Mouse (Mus musculus): ENCODE results near the gene Dap. TPM values are rescaled to one million over a fixed set of nuclear protein-coding genes. Genes with fewer than 3 reads are reported as not detected.
A peak's percentile ranks its signal among the peaks of the same experiment; 100 is the strongest.

Gene Dap
- total RNA-seq, 2 experiments from 2014 or later, result 15.6 to 34.2 TPM

GRCm38 (mm10) chr15:31235794-31236548, 11.9 kb downstream of the Dap start:
- ATAC-seq (replicated peaks; ENCODE audit: low FRiP score, poor library complexity, severe bottlenecking), result no peak

DNA sequence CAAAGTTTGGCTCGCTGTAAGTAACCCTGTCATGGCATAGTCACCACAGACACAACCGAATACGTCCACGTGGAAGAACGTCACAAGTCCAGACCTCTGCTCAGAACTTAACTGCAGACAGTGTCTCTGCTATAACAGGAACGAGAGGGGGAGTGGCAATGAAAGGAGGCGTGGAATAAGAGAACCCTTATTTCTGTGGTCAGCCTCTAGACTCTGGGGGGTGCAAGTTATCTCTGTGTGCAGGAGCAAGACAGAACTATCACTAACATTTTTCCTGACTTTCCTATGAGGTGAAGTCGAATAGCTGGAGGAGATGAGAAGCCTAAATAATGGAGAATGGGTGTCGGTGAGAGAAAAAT, 12.4 kb downstream of the Dap start:
- ATAC-seq (replicated peaks; ENCODE audit: low FRiP score, poor library complexity, severe bottlenecking), result no peak

GRCm38 (mm10) chr15:31237368-31237767, 13.3 kb downstream of the Dap start:
- no peak for ATAC-seq (replicated peaks; ENCODE audit: low FRiP score, poor library complexity, severe bottlenecking)

GRCm38 (mm10) chr15:31237898-31238297, 13.8 kb downstream of the Dap start:
- ATAC-seq (replicated peaks; ENCODE audit: low FRiP score, poor library complexity, severe bottlenecking), result no peak

- no peak for ATAC-seq (replicated peaks; ENCODE audit: low FRiP score, poor library complexity, severe bottlenecking)
Observed at GRCm38 (mm10) chr15:31238611-31239010, 14.5 kb downstream of the Dap start.

- no peak for ATAC-seq (replicated peaks; ENCODE audit: low FRiP score, poor library complexity, severe bottlenecking)
Observed at GRCm38 (mm10) chr15:31239713-31240112, 15.6 kb downstream of the Dap start.

DNA sequence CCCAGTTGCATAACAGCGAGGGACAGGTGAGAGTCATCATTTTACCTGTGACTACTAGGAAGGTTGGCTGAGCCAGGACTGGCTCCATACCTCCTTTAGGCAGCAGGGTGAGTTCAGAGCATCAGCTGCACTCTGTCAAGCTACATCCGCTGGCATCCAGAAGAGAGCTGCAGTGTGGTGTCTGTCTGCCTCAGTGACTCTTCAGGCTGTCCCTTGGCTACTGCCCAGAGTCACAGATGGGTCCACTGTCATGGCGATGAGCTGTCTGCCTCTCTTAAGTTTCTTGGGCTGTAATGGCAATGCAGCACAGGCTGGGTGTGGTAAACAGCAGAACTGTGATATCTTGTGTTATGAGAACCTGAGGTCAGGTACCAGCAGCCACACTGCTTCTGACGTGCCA, 16.1 kb downstream of the Dap start:
- no peak for ATAC-seq (replicated peaks; ENCODE audit: low FRiP score, poor library complexity, severe bottlenecking)

GRCm38 (mm10) chr15:31243260-31243659, 19.1 kb downstream of the Dap start:
- ATAC-seq (replicated peaks; ENCODE audit: low FRiP score, poor library complexity, severe bottlenecking), result no peak

GRCm38 (mm10) chr15:31244696-31245445, 20.8 kb downstream of the Dap start:
- ATAC-seq (replicated peaks; ENCODE audit: low FRiP score, poor library complexity, severe bottlenecking), result no peak

GRCm38 (mm10) chr15:31245934-31246333, 21.8 kb downstream of the Dap start:
- no peak for ATAC-seq (replicated peaks; ENCODE audit: low FRiP score, poor library complexity, severe bottlenecking)

DNA sequence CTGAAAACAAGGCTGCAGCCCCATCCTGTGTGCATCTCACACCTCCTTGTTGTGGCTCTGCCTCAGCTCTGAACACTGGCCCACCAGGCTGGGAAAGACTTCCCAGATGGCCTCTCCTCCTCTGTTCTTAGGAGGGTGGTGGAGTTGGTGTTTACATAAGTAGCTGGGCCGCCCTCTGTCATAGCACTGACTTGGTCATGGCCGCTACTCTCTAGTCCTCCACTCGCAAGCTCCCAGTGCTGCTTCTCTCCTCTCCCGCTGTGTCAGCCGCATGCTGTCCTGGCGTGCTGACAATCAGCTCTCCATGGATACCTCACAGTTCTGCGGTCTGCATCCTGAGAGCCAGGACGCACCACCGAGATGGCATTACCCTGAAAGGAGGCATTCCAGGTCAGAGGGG, 22.9 kb downstream of the Dap start:
- no peak for ATAC-seq (replicated peaks; ENCODE audit: low FRiP score, poor library complexity, severe bottlenecking)

DNA sequence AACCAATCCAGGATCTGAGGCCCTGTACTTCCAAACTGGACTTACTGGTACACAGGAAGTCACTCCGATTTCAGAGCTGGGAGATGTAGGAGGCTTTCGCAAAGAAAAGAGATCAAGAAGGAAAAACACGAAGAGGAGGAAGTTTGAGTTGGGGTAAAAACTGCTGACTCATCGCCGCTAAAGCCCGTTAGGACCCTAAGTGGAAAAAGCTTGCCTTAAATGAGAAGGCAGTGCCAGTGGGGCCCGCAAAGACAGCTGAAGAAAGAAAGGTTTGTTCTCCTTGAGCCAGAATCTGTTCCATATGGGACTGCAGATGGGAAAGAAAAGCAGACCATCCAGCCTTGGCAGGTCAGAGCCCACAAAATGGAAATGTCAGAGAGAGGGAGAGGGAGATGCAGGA, 24.8 kb downstream of the Dap start:
- ATAC-seq (replicated peaks; ENCODE audit: low FRiP score, poor library complexity, severe bottlenecking), result no peak

DNA sequence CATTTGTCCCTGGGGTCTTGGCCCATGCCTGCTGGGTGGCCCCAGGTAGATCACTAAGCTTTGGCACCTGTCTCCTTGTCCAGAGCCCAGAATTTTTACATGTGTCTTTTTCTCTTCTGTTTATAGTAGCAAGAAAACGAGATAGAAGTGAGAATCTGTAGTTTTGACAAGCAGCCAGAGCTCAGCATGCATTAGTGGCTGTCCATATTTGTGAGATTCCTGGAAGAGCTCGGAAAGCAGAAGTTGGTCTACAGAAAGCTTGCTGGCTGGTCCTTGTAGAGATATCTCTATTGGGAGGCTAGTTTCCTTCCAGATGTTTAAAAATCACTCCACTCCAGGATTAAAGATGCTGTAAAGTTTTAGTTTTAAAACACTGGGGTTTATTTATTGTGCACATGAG, 25.9 kb downstream of the Dap start:
- no peak for ATAC-seq (replicated peaks; ENCODE audit: low FRiP score, poor library complexity, severe bottlenecking)

DNA sequence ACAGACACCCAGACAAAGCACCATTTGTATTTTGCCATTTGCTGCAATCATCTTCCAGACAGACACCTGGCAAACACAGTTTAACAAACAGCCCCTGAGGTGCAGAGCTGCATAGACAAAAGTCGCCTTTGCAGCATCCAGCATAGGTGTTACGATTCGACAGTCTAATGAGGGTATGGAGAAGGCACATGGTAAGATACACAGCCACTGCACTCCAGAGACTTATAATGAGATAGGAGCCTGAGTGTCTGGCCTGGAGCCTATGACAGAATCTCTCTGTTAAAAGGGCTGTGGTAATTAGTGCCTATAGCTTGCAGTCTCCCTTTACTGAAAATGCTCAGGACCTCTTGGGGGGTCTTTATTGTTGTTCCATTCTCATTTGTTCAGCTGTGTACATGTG, 26.6 kb downstream of the Dap start:
- ATAC-seq (replicated peaks; ENCODE audit: low FRiP score, poor library complexity, severe bottlenecking), result no peak

DNA sequence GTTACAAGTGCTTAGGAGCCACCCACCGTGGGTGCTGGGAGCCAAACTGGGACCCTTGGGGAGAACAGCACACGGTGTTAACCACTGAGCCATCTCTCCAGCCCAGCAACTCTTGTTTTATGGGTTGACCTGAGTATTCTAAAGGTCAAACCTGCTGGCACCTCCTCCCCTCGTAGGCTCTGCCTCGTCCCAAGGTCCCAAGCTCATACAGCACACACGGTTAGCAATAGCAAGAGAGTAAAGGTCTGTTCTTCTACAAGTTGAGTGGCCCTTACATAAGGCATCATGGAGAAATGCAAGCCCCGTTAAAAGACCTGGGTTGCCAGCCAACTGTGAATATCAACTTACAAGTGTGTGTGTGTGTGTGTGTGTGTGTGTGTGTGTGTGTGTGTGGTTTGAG, 27.1 kb downstream of the Dap start:
- ATAC-seq (replicated peaks; ENCODE audit: low FRiP score, poor library complexity, severe bottlenecking), result no peak

GRCm38 (mm10) chr15:31252590-31253311, 28.6 kb downstream of the Dap start:
- ATAC-seq (replicated peaks; ENCODE audit: low FRiP score, poor library complexity, severe bottlenecking), result 0 out of 2 replicates have a peak, but pooled peaks have one; percentile 44

GRCm38 (mm10) chr15:31253380-31253779, 29.3 kb downstream of the Dap start:
- no peak for ATAC-seq (replicated peaks; ENCODE audit: low FRiP score, poor library complexity, severe bottlenecking)

GRCm38 (mm10) chr15:31253963-31254362, 29.8 kb downstream of the Dap start:
- no peak for ATAC-seq (replicated peaks; ENCODE audit: low FRiP score, poor library complexity, severe bottlenecking)

GRCm38 (mm10) chr15:31254939-31255535, 30.9 kb downstream of the Dap start:
- no peak for ATAC-seq (replicated peaks; ENCODE audit: low FRiP score, poor library complexity, severe bottlenecking)

DNA sequence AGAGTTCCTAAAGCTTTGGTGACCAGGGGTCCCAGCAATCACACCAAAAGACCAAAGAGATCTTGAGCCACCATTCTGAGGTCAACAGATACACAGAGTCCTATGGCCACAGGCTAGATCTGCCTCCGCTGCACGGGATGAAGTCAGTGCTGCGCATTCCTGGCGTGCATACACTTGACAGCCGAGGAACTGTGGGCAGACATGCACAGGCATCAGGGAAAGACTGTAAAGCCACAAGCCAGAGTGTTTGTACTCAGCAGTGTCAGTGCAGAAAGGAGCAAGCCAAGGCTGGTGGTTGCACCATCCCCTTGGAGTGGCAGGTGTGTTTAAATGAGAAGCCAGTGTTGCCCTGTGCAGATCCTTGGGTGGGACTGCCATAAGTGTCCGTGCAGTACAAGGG, 31.6 kb downstream of the Dap start:
- no peak for ATAC-seq (replicated peaks; ENCODE audit: low FRiP score, poor library complexity, severe bottlenecking)

Data from erythroblast, adult 5-6 weeks (primary cell).